Mouse (Mus musculus) heart, adult 2 months (tissue): ENCODE measurements around the gene Phactr2. TPM values are rescaled to one million over a fixed set of nuclear protein-coding genes. Genes with fewer than 3 reads are reported as not detected.
A peak's percentile ranks its signal among the peaks of the same experiment; 100 is the strongest.
"Not testable (repeated sequence)": the region's sequence is repeated elsewhere in the genome, so short reads cannot be mapped to it uniquely, and the experiment has no call there.

Experiments used
- DNase-seq, 2 experiments: peaks; one replicate each; pipeline ENCODE4 v3.0.0; 2021
- H3K27ac ChIP-seq: fragments of 200-600 bp; 2 replicates; pipeline ENCODE4 v1.8.1; 2022
- H3K27me3 ChIP-seq: fragments of 200-500 bp; 2 replicates; pipeline ENCODE4 v1.6.1; 2012; ENCODE audit warnings: mild to moderate bottlenecking, low read length, inconsistent platforms, mixed read lengths; ENCODE audit not compliant: control insufficient read depth, insufficient read depth
- H3K36me3 ChIP-seq: fragments of 200-500 bp; 2 replicates; pipeline ENCODE4 v1.6.1; 2012; ENCODE audit warnings: low read length, inconsistent platforms; ENCODE audit not compliant: control insufficient read depth, insufficient read depth
- H3K4me1 ChIP-seq: fragments of 200-500 bp; 2 replicates; pipeline ENCODE4 v1.6.1; 2011; ENCODE audit warnings: low read length; ENCODE audit not compliant: control insufficient read depth, insufficient read depth
- H3K4me3 ChIP-seq: fragments of 200-600 bp; 2 replicates; pipeline ENCODE4 v1.8.1; 2022
- H3K79me2 ChIP-seq: fragments of 200-500 bp; replicated peaks from 2 replicates; pipeline ENCODE4 v1.6.1; 2012; ENCODE audit warnings: mild to moderate bottlenecking, inconsistent platforms, low read length, moderate library complexity, mixed read lengths; ENCODE audit not compliant: control insufficient read depth, insufficient read depth
- H3K9ac ChIP-seq: fragments of 200-500 bp; 2 replicates; pipeline ENCODE4 v1.6.1; 2012; ENCODE audit warnings: low read depth, mild to moderate bottlenecking, control low read depth, inconsistent platforms, low read length, mixed read lengths
- CTCF ChIP-seq: fragments of 200-600 bp; IDR thresholded peaks from 2 replicates; pipeline ENCODE4 v1.8.1; 2022; ENCODE audit warnings: antibody characterized with exemption, mild to moderate bottlenecking, moderate library complexity
- EP300 ChIP-seq: fragments of 200-500 bp; IDR thresholded peaks from 2 replicates; pipeline ENCODE4 v1.6.1; 2011; ENCODE audit warnings: low read depth, low read length, control low read depth; ENCODE audit not compliant: insufficient read depth
- POLR2A ChIP-seq: fragments of 200-500 bp; IDR thresholded peaks from 2 replicates; pipeline ENCODE4 v1.6.1; 2011; ENCODE audit warnings: mild to moderate bottlenecking, low read depth, low read length, control low read depth; ENCODE audit not compliant: insufficient read depth
- WGBS: fragments of 180-500 bp; shearing (Covaris S2); methylation state at CpG from one replicate; pipeline ENCODE4 v1.1.7; 2018; 5-methylcytosine and 5-hydroxymethylcytosine counted together
- intact Hi-C: fragments of 180-260 bp; cut with DNase I; formaldehyde crosslinking; loops from one replicate; pipeline ENCODE4 v1.15.1; 2025
- long read RNA-seq: library from polyadenylated mRNA; stranded (forward); transcript quantifications from one replicate; pipeline ENCODE4 v2.0.0, GENCODE M21; 2021
- polyA plus RNA-seq: library from polyadenylated mRNA; depleted of rRNA; stranded (reverse); fragments of >200 nt; gene quantifications from 2 replicates; pipeline ENCODE4 v1.2.3, GENCODE M21; 2012; rRNA removed
- total RNA-seq, 2 experiments: library from RNA; stranded (reverse); gene quantifications; 2 replicates each; pipeline ENCODE4 v1.2.3; 2021

Gene Phactr2
- 10 to 100 TPM; 47.7 to 49.3 TPM for total RNA-seq
- polyA plus RNA-seq, result 15.2 and 23.9 TPM in 2 replicates
- long read RNA-seq, partial matches to known transcripts, result 3 of 16 reads
- long read RNA-seq, other reads (novel, unspliced or antisense), result 9 of 16 reads

DNA sequence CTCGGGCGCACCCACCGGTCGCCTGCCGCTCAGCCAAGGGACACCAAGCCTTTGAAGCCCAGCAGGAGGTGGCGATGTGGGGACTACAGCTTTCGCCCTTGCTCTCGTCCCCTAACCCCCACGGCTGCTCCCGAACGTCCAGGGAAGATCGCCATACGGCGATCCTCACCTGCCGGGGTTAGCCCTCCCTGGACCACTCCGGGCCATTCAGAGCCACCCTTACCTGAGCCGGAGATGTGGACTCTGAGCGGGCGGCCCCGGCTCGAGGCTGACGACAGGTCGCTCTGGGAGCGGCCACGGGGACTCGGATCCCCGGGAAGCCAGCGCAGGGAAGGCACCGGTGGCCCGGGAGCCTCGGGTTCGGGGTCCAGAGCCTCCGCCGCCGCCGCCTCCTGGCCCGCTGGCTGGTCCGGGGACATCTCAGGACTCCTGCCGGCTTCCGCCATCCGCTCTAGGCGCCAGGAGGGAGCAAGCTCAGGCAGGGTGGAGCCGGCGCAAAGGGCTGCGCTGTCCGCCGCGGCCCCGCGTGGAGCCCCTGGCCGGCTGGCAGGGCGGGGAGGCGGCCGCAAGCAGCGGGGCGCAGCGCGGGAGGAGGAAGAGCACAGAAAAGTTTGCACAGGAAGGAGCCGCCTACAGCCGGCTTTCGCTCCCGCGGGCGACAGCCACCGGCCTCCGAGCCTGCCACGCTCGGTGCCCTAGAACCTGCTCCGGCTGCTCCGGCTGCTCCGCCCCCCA is at the start of gene Phactr2:
Gene Phactr2 (minus strand): TSS at position 580 of the 735 bp plus-strand sequence.
- TF ChIP-seq CTCF, result peak; percentile 6; the same call in 1 of the 2 replicates
- TF ChIP-seq POLR2A, result no peak
- peak; percentile 62 to 65 for DNase-seq

GRCm38 (mm10) chr10:13521857-13522256 is 47.6 kb upstream of the Phactr2 start:
- WGBS, result 68% methylated on average over 4 of the region's 4 CpGs
- Histone ChIP-seq H3K4me3 (no peak overlapping the region), H3K9ac (no peak overlapping the region), H3K27me3 (no peaks in the 10 kb centered on the region), H3K27ac (no peak overlapping the region), H3K36me3 (no peaks in the 10 kb centered on the region), H3K79me2 (no peaks in the 10 kb centered on the region), H3K4me1 (no peaks in the 10 kb centered on the region)
- intact Hi-C loops, result no loop called here
- TF ChIP-seq CTCF, result no peak
- DNase-seq, result no peak

More for the DNA sequence above, at the start of gene Phactr2:
- intact Hi-C loops, result loop anchor here (2.0 kb wide), 1 partner anchor 29 kb away; no protein-coding TSS in a partner anchor
- Histone ChIP-seq H3K79me2 (no peaks in the 10 kb centered on the region), H3K27ac (peak within 1 kb of the TSS; percentile 75), H3K4me3 (peak within 1 kb of the TSS; percentile 68), H3K4me1 (no peaks in the 10 kb centered on the region), H3K36me3 (no peaks in the 10 kb centered on the region), H3K27me3 (no peaks in the 10 kb centered on the region; the same call in 1 of the 2 replicates), H3K9ac (peak within 1 kb of the TSS; percentile 76)
- 2% methylated on average over 66 of the region's 71 CpGs for WGBS

DNA sequence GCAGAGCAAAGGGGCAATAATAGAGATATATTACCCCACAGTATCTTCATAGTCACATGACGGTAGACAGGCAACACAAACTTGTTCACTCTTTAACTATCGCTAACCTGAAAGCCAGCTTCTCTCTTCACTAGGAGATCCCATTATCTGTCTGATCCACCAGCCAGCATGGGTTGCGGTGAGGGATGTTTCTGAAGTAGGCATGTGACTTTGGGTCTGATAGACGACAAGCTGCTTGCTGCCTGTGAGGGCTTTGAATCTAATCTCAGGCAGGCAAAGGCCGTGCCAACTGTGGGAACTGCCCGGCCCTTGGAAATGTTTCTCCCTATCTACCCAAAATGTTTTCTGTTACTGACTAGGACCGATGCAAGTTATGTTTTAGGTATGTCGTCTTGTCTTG is 28.2 kb upstream of the Phactr2 start:
- Histone ChIP-seq H3K9ac (peak overlapping the region; percentile 29; the same call in 1 of the 2 replicates), H3K27ac (peak overlapping the region; percentile 60), H3K4me1 (no peaks in the 10 kb centered on the region; the same call in none of the 2 replicates), H3K4me3 (peak overlapping the region; percentile 43), H3K27me3 (no peaks in the 10 kb centered on the region), H3K36me3 (peaks cover 22% of the 10 kb centered on the region), H3K79me2 (0 out of 2 replicates have a peak, but pooled peaks cover 2% of the 10 kb centered on the region)
- TF ChIP-seq CTCF (no peak), EP300 (0 out of 2 replicates have a peak, but pooled peaks have one; percentile 55), POLR2A (no peak)
- WGBS, result 54% methylated on average over 8 of the region's 8 CpGs
- intact Hi-C loops, result loop anchor here (2.0 kb wide), 1 partner anchor 28 kb away; the partner anchor contains the start of gene Phactr2
- DNase-seq, result peak in 1 of 2 experiments; percentile 44

- Histone ChIP-seq H3K27ac (peak overlapping the region; percentile 60), H3K4me3 (peak overlapping the region; percentile 43), H3K9ac (peak overlapping the region; percentile 78), H3K36me3 (peaks cover 18% of the 10 kb centered on the region)
- H3K4me1 ChIP-seq, H3K27me3 ChIP-seq, intact Hi-C loops, DNase-seq, H3K79me2 ChIP-seq: not testable (repeated sequence)
- WGBS, result 48% methylated on average over 4 of the region's 4 CpGs
These were observed 27.3 kb upstream of the Phactr2 start for GRCm38 (mm10) chr10:13501533-13501932.

DNA sequence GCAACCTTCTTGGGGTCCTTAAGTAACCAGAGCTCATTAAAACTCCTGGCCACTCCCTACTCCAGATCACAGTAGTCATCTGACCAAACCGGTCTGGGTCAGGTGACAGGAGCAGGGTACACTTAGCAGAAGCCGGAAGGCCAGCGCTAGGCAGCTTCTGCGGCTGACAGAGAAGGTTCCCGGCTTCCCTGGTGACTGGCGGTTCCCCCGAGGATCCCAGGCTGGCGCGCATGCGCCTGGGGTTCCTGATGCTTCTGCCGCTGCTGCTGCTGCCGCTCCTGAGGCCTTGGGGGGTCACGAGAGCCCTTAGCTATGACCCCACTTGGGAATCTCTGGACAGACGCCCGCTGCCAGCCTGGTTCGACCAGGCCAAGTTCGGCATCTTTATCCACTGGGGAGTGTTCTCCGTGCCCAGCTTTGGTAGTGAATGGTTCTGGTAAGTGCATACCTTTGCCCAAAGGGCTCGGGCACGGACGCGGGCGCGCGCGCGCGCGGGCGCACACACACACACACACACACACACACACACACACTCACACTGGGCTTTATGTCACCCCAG is 26.8 kb upstream of the Phactr2 start:
- Histone ChIP-seq H3K36me3 (peaks cover 14% of the 10 kb centered on the region), H3K27me3 (no peaks in the 10 kb centered on the region), H3K4me3 (peak overlapping the region; percentile 66), H3K27ac (peak overlapping the region; percentile 73), H3K79me2 (0 out of 2 replicates have a peak, but pooled peaks cover 2% of the 10 kb centered on the region), H3K9ac (peak overlapping the region; percentile 78), H3K4me1 (peaks cover 4% of the 10 kb centered on the region)
- peak; percentile 88 to 92 for DNase-seq
- intact Hi-C loops, result no loop called here
- TF ChIP-seq POLR2A (peak; percentile 72), CTCF (no peak), EP300 (peak; percentile 48; the same call in 1 of the 2 replicates)
- 1% methylated on average over 30 of the region's 30 CpGs for WGBS

DNA sequence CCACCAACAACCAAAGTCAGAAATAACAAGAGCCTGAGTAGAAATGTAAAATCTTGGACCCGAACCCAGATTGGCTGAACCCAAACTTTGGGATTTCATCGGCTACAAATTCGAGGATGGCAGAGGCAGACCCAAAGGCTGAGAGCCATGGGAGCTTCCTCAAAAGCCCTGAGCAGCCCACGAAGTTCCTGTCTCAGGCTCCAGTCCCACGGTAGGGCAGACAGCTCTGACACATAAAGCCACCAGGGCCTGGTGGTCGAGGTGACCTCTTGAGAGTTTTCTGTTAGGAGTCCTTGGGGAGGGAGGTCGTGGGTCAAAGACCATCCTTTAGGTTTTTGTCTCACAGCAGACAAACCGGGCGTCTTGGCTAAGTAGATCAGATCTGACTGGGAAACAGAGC is 26.3 kb upstream of the Phactr2 start:
- TF ChIP-seq CTCF, result no peak
- no peak for TF ChIP-seq EP300
- no peak for TF ChIP-seq POLR2A
- Histone ChIP-seq H3K36me3 (peaks cover 10% of the 10 kb centered on the region), H3K4me3 (peak overlapping the region; percentile 66), H3K27me3 (no peaks in the 10 kb centered on the region), H3K9ac (peak overlapping the region; percentile 78; the same call in 1 of the 2 replicates), H3K4me1 (peaks cover 4% of the 10 kb centered on the region), H3K79me2 (0 out of 2 replicates have a peak, but pooled peaks cover 2% of the 10 kb centered on the region), H3K27ac (peak overlapping the region; percentile 73)
- intact Hi-C loops, result no loop called here
- 41% methylated on average over 9 of the region's 9 CpGs for WGBS
- DNase-seq, result peak in 1 of 2 experiments; percentile 41
